Mouse (Mus musculus) layer of hippocampus, adult 18-20 months (tissue): ENCODE measurements around the gene Kctd20. TPM values are rescaled to one million over a fixed set of nuclear protein-coding genes. Genes with fewer than 3 reads are reported as not detected.

Experiments used
- DNase-seq, 2 experiments: peaks; one replicate each; pipeline ENCODE4 v3.0.0; 2022; ENCODE audit warnings: low spot score in 2 of 2
- total RNA-seq, 2 experiments: library from RNA; stranded (reverse); gene quantifications; 2 replicates each; pipeline ENCODE4 v1.2.3; 2021

Gene Kctd20
- total RNA-seq, 2 experiments from 2014 or later = 56.9 to 70.4 TPM

- DNase-seq = no peak
Observed at GRCm38 (mm10) chr17:29018292-29018984, 66.7 kb downstream of the Kctd20 start.

Other genes with a start within 250 kb of the Kctd20 start
- gene AC170998.1, start 225.9 kb upstream of the Kctd20 start, total RNA-seq = 1 to 10 TPM; 2.1 to 3.1 TPM
- gene Mapk13, start 182.7 kb upstream of the Kctd20 start, total RNA-seq = 1 to 10 TPM; 1.3 to 2.1 TPM
- 10 to 100 TPM; 42.0 to 52.3 TPM for gene Brpf3, start 150.9 kb upstream of the Kctd20 start, total RNA-seq
- under 1 TPM; 0.41 to 0.87 TPM for gene Pnpla1, start 93.5 kb upstream of the Kctd20 start, total RNA-seq
- gene 4930539E08Rik, start 36.6 kb upstream of the Kctd20 start, total RNA-seq = 1 to 10 TPM; 4.1 to 5.5 TPM
- not detected for gene Pxt1, start 8.1 kb upstream of the Kctd20 start, total RNA-seq
- gene Stk38, start 56.0 kb downstream of the Kctd20 start, total RNA-seq = 10 to 100 TPM; 41.2 to 43.2 TPM
- gene Srsf3, start 80.7 kb downstream of the Kctd20 start, total RNA-seq = 100 to 1,000 TPM; 136 to 144 TPM
- gene Cdkn1a, start 139.0 kb downstream of the Kctd20 start, total RNA-seq = 10 to 100 TPM; 21.3 to 24.7 TPM
- not detected for gene Rab44, start 162.2 kb downstream of the Kctd20 start, total RNA-seq